Mouse (Mus musculus): ENCODE measurements at regions not wholly inside any gene's neighbourhood (a gene's known extent, or its start where the extent isn't known, plus 50 kb on each side); places are given as distances from the start of the nearest gene placed in this dataset.

DNA sequence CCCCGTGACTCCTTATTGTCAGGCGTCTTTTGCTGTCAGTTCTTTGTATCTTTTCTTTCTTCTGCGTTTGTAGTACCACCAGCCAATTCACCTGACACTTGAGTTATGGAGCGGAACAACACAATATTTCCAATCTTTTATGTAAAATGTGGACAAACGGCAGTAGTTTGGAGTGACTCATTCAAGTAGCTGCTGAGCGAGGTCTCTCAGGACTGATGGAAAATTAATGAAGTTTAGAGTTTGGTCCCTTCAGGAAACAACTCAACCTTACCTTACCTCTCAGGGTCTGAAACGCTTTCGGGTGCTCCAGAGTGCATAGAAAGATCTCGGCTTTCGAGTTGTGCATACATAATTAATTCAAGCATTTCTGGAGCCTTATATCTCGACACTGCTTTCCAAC lies 612.3 kb upstream of the Fam92a start:
- TF ChIP-seq GATA1 (IDR thresholded peaks at IDR 0.05; ENCODE audit: borderline replicate concordance, low read length) (no peak), TAL1 (conservative IDR thresholded peaks at IDR 0.05; ENCODE audit: low read depth, low read length) (no peak), CTCF (IDR thresholded peaks at IDR 0.05; ENCODE audit: low read depth, low read length) (no peak)
